Mouse (Mus musculus) liver, embryonic 15.5 days (tissue): ENCODE results near the gene Csad. TPM values are rescaled to one million over a fixed set of nuclear protein-coding genes. Genes with fewer than 3 reads are reported as not detected.

ENCODE experiments used
- ATAC-seq: fragments of 200-750 bp; cut with Nextera tagmentation; 2 replicates; pipeline ENCODE4 v1.8.0; 2017; ENCODE audit warnings: moderate number of reproducible peaks, mild to moderate bottlenecking, moderate library complexity; ENCODE audit not compliant: insufficient read depth
- H3K27ac ChIP-seq: fragments of 300-500 bp; sonication (generic); replicated peaks from 2 replicates; pipeline ENCODE4 v1.5.1; 2015; ENCODE audit warnings: mild to moderate bottlenecking, inconsistent platforms
- H3K27me3 ChIP-seq: fragments of 300-500 bp; sonication (generic); 2 replicates; pipeline ENCODE4 v1.6.1; 2015; ENCODE audit warnings: mild to moderate bottlenecking, inconsistent platforms
- H3K36me3 ChIP-seq: fragments of 300-500 bp; sonication (generic); replicated peaks from 2 replicates; pipeline ENCODE4 v1.6.1; 2015; ENCODE audit warnings: moderate library complexity, mild to moderate bottlenecking, inconsistent platforms
- H3K4me1 ChIP-seq: fragments of 300-500 bp; sonication (generic); replicated peaks from 2 replicates; pipeline ENCODE4 v1.6.1; 2015; ENCODE audit warnings: inconsistent platforms
- H3K4me2 ChIP-seq: fragments of 300-500 bp; sonication (generic); 2 replicates; pipeline ENCODE4 v1.6.1; 2015; ENCODE audit warnings: moderate library complexity, mild to moderate bottlenecking, inconsistent platforms
- H3K4me3 ChIP-seq: fragments of 300-500 bp; sonication (generic); replicated peaks from 2 replicates; pipeline ENCODE4 v1.5.1; 2015; ENCODE audit warnings: mild to moderate bottlenecking, inconsistent platforms
- H3K9ac ChIP-seq: fragments of 300-500 bp; sonication (generic); 2 replicates; pipeline ENCODE4 v1.6.1; 2015; ENCODE audit warnings: moderate library complexity, mild to moderate bottlenecking, inconsistent platforms
- H3K9me3 ChIP-seq: fragments of 300-500 bp; sonication (generic); replicated peaks from 2 replicates; pipeline ENCODE4 v1.6.1; 2016; ENCODE audit warnings: inconsistent platforms
- WGBS: fragments of 180-500 bp; shearing (Covaris S2); methylation state at CpG from one replicate; pipeline ENCODE4 v1.1.7; 2015; ENCODE audit warnings: mixed read lengths; ENCODE audit not compliant: insufficient replicate concordance; 5-methylcytosine and 5-hydroxymethylcytosine counted together
- polyA plus RNA-seq: library from polyadenylated mRNA; unstranded; fragments of >200 nt; fragmentation: Nextera tagmentation; extraction: Ambion mirVana; gene quantifications from 2 replicates; pipeline ENCODE4 v1.2.1, GENCODE M21; 2015

Gene Csad
- polyA plus RNA-seq, 1 experiment from 2014 or later: 40.5 TPM

DNA sequence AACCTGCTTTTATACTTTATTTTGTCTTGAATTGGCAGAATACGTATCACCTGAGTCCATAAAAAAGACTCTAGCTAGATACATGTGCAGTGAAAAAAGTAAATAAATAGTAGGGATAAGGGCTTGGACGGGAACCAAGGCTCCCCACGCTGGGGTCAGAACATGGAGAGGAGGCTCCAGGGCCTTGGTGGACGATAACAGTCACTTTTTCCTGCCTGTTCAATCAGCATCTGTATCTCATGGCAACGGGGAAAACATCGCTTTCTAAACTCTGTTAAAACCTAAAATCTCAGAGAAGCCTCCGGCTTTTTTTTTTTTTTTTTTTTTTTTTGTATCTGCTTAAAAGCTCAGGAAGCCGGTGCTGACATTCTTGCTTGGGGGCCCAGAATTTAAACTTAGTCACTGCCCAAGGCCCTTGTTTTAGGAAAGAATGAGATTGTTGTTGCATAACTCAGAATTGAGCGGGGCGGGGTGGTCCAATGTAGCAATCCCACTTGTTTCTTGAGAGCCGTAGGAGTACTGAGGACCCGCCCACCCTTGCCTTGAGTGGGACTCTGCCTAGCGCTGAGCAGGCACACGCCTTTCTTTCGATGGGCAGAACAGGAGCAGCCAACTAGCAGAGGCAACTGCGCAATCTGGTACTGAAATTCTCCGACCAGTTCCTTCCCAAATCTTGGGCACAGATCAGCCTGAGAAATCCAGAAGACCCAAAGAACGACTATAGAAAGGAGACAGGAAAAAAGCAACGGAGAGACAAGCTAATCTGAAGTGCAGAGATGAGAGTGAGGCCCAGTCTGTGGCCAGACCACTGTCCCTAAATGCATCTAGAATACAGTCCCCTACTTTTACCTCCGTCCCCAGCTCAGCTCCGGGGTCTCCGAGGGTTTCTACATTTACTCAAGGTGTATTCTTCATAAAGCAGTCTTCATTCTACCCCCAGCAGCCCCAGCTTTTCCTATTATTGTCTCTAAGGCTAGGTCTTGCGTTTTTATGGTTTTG is 61.3 kb downstream of the Csad start:
- Histone ChIP-seq H3K27me3 (peaks cover 60% of the 10 kb centered on the region), H3K27ac (no peak overlapping the region), H3K9me3 (no peaks in the 10 kb centered on the region), H3K4me1 (peaks cover 23% of the 10 kb centered on the region), H3K9ac (no peak overlapping the region), H3K4me2 (no peak overlapping the region), H3K36me3 (no peaks in the 10 kb centered on the region), H3K4me3 (no peak overlapping the region)
- WGBS: 49% methylated on average over 23 of the region's 23 CpGs
- ATAC-seq: no peak

DNA sequence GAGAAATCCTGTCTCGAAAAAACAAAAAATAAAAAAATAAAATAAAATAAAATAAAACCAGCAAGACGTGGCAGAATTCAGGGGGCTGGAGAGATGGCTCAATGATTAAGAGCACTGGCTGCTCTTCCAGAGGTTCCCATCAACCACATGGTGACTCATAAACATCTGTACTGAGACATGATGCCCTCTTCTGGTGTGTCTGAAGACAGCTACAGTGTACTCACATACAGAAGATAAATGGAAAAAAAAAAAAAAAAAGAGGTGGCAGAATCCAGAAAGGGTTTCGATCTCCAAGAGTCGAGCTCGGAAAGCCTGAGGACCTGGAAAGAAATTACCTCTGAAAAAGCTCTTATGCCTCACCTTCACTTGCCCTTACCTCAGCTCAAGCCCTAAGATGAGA is 63.4 kb downstream of the Csad start:
- no peak for ATAC-seq

DNA sequence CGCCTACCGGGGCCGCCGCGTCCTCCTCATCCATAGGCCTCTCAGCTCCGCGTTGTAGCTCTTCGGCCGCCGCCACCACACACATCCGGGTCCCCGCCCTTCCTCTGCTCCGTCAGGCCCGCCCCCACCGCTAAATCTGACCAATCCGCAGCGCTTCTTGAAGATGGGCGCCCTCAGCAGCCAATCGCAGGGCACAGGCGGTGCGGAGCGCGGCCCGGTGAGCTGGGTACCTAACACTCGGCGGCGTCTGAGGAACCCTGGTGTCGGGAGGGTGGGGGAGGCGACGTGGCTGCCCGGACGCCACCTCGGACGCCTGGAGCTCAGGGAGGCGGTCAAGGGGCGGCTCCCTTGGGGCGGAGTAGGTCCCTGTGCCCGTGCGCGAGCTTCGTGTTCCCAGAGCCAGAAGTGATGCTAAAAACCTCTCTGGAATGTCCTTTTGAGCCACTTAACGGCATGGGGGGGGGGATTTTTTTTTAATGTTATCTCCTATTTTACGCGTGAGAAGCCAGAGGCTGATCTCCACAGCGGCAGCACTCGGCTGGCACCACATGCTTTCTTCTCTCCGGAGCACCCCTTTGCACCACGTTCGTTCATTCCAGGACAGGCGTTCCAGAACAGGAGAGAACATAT is 68.3 kb downstream of the Csad start, which contains the start of gene Spryd3:
TSS of gene Spryd3 (minus strand) at position 106 of the 630 bp plus-strand sequence.
- H3K4me3 ChIP-seq: peak within 1 kb of the TSS; percentile 82
- peak within 1 kb of the TSS; percentile 94 for H3K4me2 ChIP-seq
- H3K9me3 ChIP-seq: no peaks in the 10 kb centered on the region
- under 1% methylated on average over 43 of the region's 50 CpGs for WGBS
- H3K4me1 ChIP-seq: peaks cover 30% of the 10 kb centered on the region
- H3K27ac ChIP-seq: peak within 1 kb of the TSS; percentile 84
- H3K36me3 ChIP-seq: peaks cover 21% of the 10 kb centered on the region
- peak within 1 kb of the TSS; percentile 79 for H3K9ac ChIP-seq
- peaks cover 9% of the 10 kb centered on the region for H3K27me3 ChIP-seq
- peak; percentile 99 for ATAC-seq

More for the DNA sequence above, 63.4 kb downstream of the Csad start:
- H3K27ac ChIP-seq: no peak overlapping the region
- H3K27me3 ChIP-seq: peaks cover 58% of the 10 kb centered on the region
- H3K36me3 ChIP-seq: no peaks in the 10 kb centered on the region
- no peaks in the 10 kb centered on the region for H3K9me3 ChIP-seq
- WGBS: 70% methylated on average over 5 of the region's 5 CpGs
- H3K4me1 ChIP-seq: peaks cover 24% of the 10 kb centered on the region
- no peak overlapping the region for H3K9ac ChIP-seq
- H3K4me3 ChIP-seq: no peak overlapping the region
- H3K4me2 ChIP-seq: no peak overlapping the region

DNA sequence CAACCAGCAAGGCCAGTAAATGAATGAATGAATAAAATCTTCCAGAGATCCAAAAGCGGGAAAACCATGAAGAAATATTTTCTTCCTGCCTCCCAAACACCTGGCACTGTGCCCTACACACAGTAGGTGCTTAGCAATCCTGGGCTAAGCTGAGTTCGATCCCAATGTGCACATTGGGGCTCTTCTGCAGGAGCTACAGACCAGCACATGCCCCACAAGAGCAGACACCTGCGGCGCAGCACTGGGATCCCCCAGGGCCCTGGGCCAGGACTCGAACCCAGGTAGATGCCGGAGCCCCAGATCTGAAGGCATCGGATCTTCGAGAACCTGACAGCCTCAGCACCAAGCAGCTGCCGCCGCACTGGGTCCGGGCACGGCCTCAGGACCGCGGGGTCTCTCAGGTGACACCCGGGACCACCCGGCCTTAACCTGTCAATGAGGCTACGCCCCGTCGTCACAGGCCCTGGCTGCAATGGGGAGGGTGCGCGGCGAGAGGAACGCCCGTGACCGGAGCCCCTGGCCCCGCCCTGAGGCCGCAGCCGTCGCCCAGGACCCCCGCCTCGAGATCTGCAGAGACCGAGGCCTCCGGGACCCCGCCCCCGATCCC is 68.9 kb downstream of the Csad start:
- WGBS: 3% methylated on average over 33 of the region's 35 CpGs
- Histone ChIP-seq H3K27ac (peak overlapping the region; percentile 84), H3K27me3 (0 out of 2 replicates have a peak, but pooled peaks cover 9% of the 10 kb centered on the region), H3K4me2 (peak overlapping the region; percentile 94), H3K4me1 (peaks cover 30% of the 10 kb centered on the region), H3K36me3 (peaks cover 27% of the 10 kb centered on the region), H3K9me3 (no peaks in the 10 kb centered on the region), H3K9ac (peak overlapping the region; percentile 79), H3K4me3 (peak overlapping the region; percentile 82)
- ATAC-seq: peak; percentile 65

DNA sequence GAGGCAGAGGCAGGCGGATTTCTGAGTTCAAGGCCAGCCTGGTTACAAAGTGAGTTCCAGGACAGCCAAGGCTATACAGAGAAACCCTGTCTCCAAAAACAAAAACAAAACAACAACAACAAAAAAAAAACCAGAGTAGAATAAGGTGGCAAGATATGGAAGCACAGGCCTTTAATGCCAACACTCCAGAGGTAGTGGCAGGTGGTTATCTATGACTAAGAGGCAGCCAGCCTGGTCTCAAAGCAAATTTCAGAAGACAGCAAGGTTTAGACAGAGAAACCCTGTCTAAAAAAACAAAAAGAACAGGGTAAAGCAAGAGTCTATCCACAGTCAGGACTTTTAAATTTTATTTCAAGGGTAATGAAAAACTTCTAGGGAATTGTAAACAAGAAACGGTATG is 69.8 kb downstream of the Csad start:
- peak overlapping the region; percentile 94 for H3K4me2 ChIP-seq
- 0 out of 2 replicates have a peak overlapping the region, but pooled peaks have one; percentile 79 for H3K9ac ChIP-seq
- peaks cover 36% of the 10 kb centered on the region for H3K36me3 ChIP-seq
- no peak overlapping the region; the same call in 1 of the 2 replicates for H3K4me3 ChIP-seq
- H3K27me3 ChIP-seq: 0 out of 2 replicates have a peak, but pooled peaks cover 9% of the 10 kb centered on the region
- H3K9me3 ChIP-seq: no peaks in the 10 kb centered on the region
- H3K27ac ChIP-seq: peak overlapping the region; percentile 84
- 83% methylated on average over 2 of the region's 2 CpGs for WGBS
- no peak for ATAC-seq
- H3K4me1 ChIP-seq: peaks cover 30% of the 10 kb centered on the region

DNA sequence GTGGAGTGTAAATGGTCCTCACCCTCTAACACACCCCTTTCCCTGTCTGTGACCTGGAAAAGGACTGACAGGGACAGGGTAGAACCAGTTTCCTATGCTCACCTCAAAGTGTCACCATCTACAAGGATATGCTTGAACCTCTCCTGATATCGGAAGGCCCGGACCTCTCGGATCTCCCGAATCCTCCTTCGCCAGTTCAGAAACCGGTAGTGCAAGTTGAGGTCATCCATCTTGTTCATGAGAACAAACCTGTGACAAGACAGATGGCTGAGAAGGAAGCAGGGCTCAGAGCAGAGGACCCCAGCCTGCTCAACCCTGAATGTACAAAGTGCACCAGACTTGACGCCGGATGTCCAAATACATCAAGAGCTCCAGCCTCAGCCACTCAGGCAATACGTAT is 71.2 kb downstream of the Csad start:
- no peak overlapping the region for H3K27ac ChIP-seq
- no peak overlapping the region for H3K4me3 ChIP-seq
- H3K9ac ChIP-seq: no peak overlapping the region
- H3K4me1 ChIP-seq: peaks cover 30% of the 10 kb centered on the region
- H3K27me3 ChIP-seq: no peaks in the 10 kb centered on the region
- no peaks in the 10 kb centered on the region for H3K9me3 ChIP-seq
- H3K4me2 ChIP-seq: no peak overlapping the region
- ATAC-seq: no peak
- peaks cover 50% of the 10 kb centered on the region for H3K36me3 ChIP-seq
- 87% methylated on average over 9 of the region's 9 CpGs for WGBS

Other genes with a start within 250 kb of the Csad start
- 114 and 118 TPM in 2 replicates for gene Krt8, start 200.2 kb downstream of the Csad start, polyA plus RNA-seq
- gene Krt18, start 176.5 kb downstream of the Csad start, polyA plus RNA-seq: 107 and 121 TPM in 2 replicates
- gene Eif4b, start 131.0 kb downstream of the Csad start, polyA plus RNA-seq: 43.5 and 48.3 TPM in 2 replicates
- gene Tns2, start 104.3 kb downstream of the Csad start, polyA plus RNA-seq: 4.7 and 5.4 TPM in 2 replicates
- 12.9 and 14.6 TPM in 2 replicates for gene Spryd3, start 68.5 kb downstream of the Csad start, polyA plus RNA-seq
- 1.8 and 1.9 TPM in 2 replicates for gene Igfbp6, start 60.4 kb downstream of the Csad start, polyA plus RNA-seq
- gene Soat2, start 54.2 kb downstream of the Csad start, polyA plus RNA-seq: 33.1 and 34.7 TPM in 2 replicates
- 15.3 and 18.9 TPM in 2 replicates for gene Zfp740, start 1.5 kb downstream of the Csad start, polyA plus RNA-seq
- gene Itgb7, start 27.2 kb upstream of the Csad start, polyA plus RNA-seq: 6.4 and 6.6 TPM in 2 replicates
- gene Rarg, start 52.8 kb upstream of the Csad start, polyA plus RNA-seq: 2.8 and 3.0 TPM in 2 replicates
- not detected in 2 replicates for gene Gm9918, start 65.8 kb upstream of the Csad start, polyA plus RNA-seq
- 24.9 and 25.6 TPM in 2 replicates for gene Mfsd5, start 74.7 kb upstream of the Csad start, polyA plus RNA-seq
- 23.0 and 24.6 TPM in 2 replicates for gene Espl1, start 91.5 kb upstream of the Csad start, polyA plus RNA-seq
- gene Pfdn5, start 121.4 kb upstream of the Csad start, polyA plus RNA-seq: 104 and 114 TPM in 2 replicates
- 38.1 and 40.1 TPM in 2 replicates for gene Myg1, start 127.0 kb upstream of the Csad start, polyA plus RNA-seq
- gene Aaas, start 146.0 kb upstream of the Csad start, polyA plus RNA-seq: 41.7 and 48.3 TPM in 2 replicates
- gene Sp7, start 162.5 kb upstream of the Csad start, polyA plus RNA-seq: not detected in 2 replicates
- gene Sp1, start 201.4 kb upstream of the Csad start, polyA plus RNA-seq: 3.5 and 3.7 TPM in 2 replicates
- gene Amhr2, start 240.6 kb upstream of the Csad start, polyA plus RNA-seq: 0.08 and 0.10 TPM in 2 replicates